Mouse (Mus musculus): ENCODE measurements at regions not wholly inside any gene's neighbourhood (a gene's known extent, or its start where the extent isn't known, plus 50 kb on each side); places are given as distances from the start of the nearest gene placed in this dataset.

GRCm38 (mm10) chr3:44914321-44914720 lies 463.9 kb upstream of the Pcdh10 start:
- no peak for TF ChIP-seq CTCF (IDR thresholded peaks at IDR 0.05; ENCODE audit: borderline replicate concordance, insufficient read depth, low read depth, low read length)
- no peak for TF ChIP-seq POLR2A (IDR thresholded peaks at IDR 0.05; ENCODE audit: borderline replicate concordance, insufficient read depth, low read length)

Data from cerebellum, adult 2 months (tissue).